Comparison of ENCODE assay signal across 20 mouse cellular contexts in genomic region chr15:97541646-97542045, GRCm38 (mm10).
A peak's percentile ranks its signal among the peaks of the same experiment; 100 is the strongest.
DNase-seq lines count a peak whose midpoint lies in the region; ATAC-seq lines count a peak whose summit lies in the region.
"Had no signal": no experiment of that assay in that cellular context is flagged by ENCODE, and none has a peak within 500 bp of the region (broad histone marks: within the 10 kb centered on the region; RNA-seq: fewer than 3 reads in every experiment).

No protein-coding gene starts in this region.

- no peaks in the 10 kb centered on the region for H3K27me3 ChIP-seq in midbrain, embryonic 14.5 days (ENCODE audit: control insufficient read depth, insufficient read depth, low read length)
- H3K27me3 ChIP-seq in midbrain, embryonic 10.5 days (ENCODE audit: low read depth, poor library complexity, severe bottlenecking), result no peaks in the 10 kb centered on the region
- H3K27me3 ChIP-seq in midbrain, embryonic 15.5 days (replicated peaks), result no peaks in the 10 kb centered on the region
- H3K27me3 ChIP-seq: CH12.LX; embryonic facial prominence, embryonic 13.5 days; forebrain, embryonic 15.5 days; heart, embryonic 15.5 days; Patski had no signal

- no peaks in the 10 kb centered on the region for H3K4me1 ChIP-seq in midbrain, embryonic 14.5 days (ENCODE audit: control insufficient read depth, insufficient read depth, low read length)
- H3K4me1 ChIP-seq in midbrain, embryonic 10.5 days, result no peaks in the 10 kb centered on the region
- H3K4me1 ChIP-seq in midbrain, embryonic 15.5 days, result peaks cover 10% of the 10 kb centered on the region
- H3K4me1 ChIP-seq: embryonic facial prominence, embryonic 13.5 days; forebrain, embryonic 15.5 days; heart, embryonic 15.5 days; hindbrain, embryonic 10.5 days had no signal

- H3K4me2 ChIP-seq in midbrain, embryonic 14.5 days (ENCODE audit: low read length), result no peak overlapping the region
- H3K4me2 ChIP-seq in midbrain, embryonic 15.5 days, result no peak overlapping the region
- H3K4me2 ChIP-seq: embryonic facial prominence, embryonic 13.5 days; forebrain, embryonic 15.5 days; heart, embryonic 11.5 days; heart, embryonic 15.5 days; hindbrain, embryonic 14.5 days had no signal

- H3K9me3 ChIP-seq in midbrain, embryonic 14.5 days (ENCODE audit: control insufficient read depth, low read length), result no peaks in the 10 kb centered on the region
- 0 out of 2 replicates have a peak, but pooled peaks cover 7% of the 10 kb centered on the region for H3K9me3 ChIP-seq in midbrain, embryonic 10.5 days (replicated peaks)
- H3K9me3 ChIP-seq in midbrain, embryonic 15.5 days, result no peaks in the 10 kb centered on the region
- H3K9me3 ChIP-seq: forebrain, embryonic 15.5 days; heart, embryonic 15.5 days had no signal

- peak; percentile 55 for DNase-seq in heart, adult 11 months
- DNase-seq in heart, postnatal 14 days, result no peak
- DNase-seq in midbrain, embryonic 14.5 days, result peak; percentile 25
- DNase-seq in midbrain, embryonic 10.5 days (ENCODE audit: low spot score), result no peak
- no peak for DNase-seq in cerebellum, adult 9-11 months
- DNase-seq: adrenal gland, postnatal 14 days; cerebellum, adult 8-10 months; cerebellum, postnatal 36 days; gastrocnemius, postnatal 10 days; heart, adult 2 months had no signal

- no peak overlapping the region for H3K4me3 ChIP-seq in midbrain, embryonic 14.5 days (replicated peaks; ENCODE audit: low read depth, low read length)
- H3K4me3 ChIP-seq in midbrain, embryonic 10.5 days, result no peak overlapping the region
- no peak overlapping the region for H3K4me3 ChIP-seq in midbrain, embryonic 15.5 days
- H3K4me3 ChIP-seq: embryonic facial prominence, embryonic 13.5 days; forebrain, embryonic 15.5 days; heart, adult 2 months; heart, embryonic 15.5 days; hindbrain, embryonic 10.5 days had no signal

- ATAC-seq in midbrain, embryonic 14.5 days (ENCODE audit: low FRiP score, low TSS enrichment), result no peak
- no peak for ATAC-seq in midbrain, embryonic 15.5 days (replicated peaks)
- ATAC-seq: activated CD4-positive, CD25-positive, alpha-beta regulatory T cell, adult 4 months; forebrain, embryonic 15.5 days; Patski had no signal

- 64% methylated on average over 9 of the region's 9 CpGs for WGBS in midbrain, embryonic 14.5 days
- WGBS in midbrain, embryonic 10.5 days, result 86% methylated on average over 9 of the region's 9 CpGs
- WGBS in midbrain, embryonic 15.5 days, result 71% methylated on average over 9 of the region's 9 CpGs

- intact Hi-C loops in heart, postnatal 14 days (cut with DNase I), result no loop called here

- no peak overlapping the region; the same call in 1 of the 2 replicates for H3K27ac ChIP-seq in midbrain, embryonic 14.5 days (replicated peaks; ENCODE audit: low read depth, low read length)
- no peak overlapping the region for H3K27ac ChIP-seq in midbrain, embryonic 10.5 days (replicated peaks)
- peak overlapping the region; percentile 45; the same call in 1 of the 2 replicates for H3K27ac ChIP-seq in midbrain, embryonic 15.5 days
- H3K27ac ChIP-seq: embryonic facial prominence, embryonic 13.5 days; forebrain, embryonic 15.5 days; heart, adult 2 months; heart, embryonic 15.5 days; hindbrain, embryonic 10.5 days; hindbrain, embryonic 14.5 days had no signal

- H3K9ac ChIP-seq in midbrain, embryonic 14.5 days (replicated peaks; ENCODE audit: low read length), result no peak overlapping the region
- no peak overlapping the region for H3K9ac ChIP-seq in midbrain, embryonic 15.5 days
- H3K9ac ChIP-seq: embryonic facial prominence, embryonic 13.5 days; forebrain, embryonic 15.5 days; heart, embryonic 15.5 days; hindbrain, embryonic 14.5 days had no signal

- H3K36me3 ChIP-seq in midbrain, embryonic 14.5 days (ENCODE audit: control insufficient read depth, insufficient read depth, low read length), result no peaks in the 10 kb centered on the region
- H3K36me3 ChIP-seq in midbrain, embryonic 10.5 days, result no peaks in the 10 kb centered on the region
- H3K36me3 ChIP-seq in midbrain, embryonic 15.5 days (replicated peaks), result no peaks in the 10 kb centered on the region
- H3K36me3 ChIP-seq: embryonic facial prominence, embryonic 13.5 days; forebrain, embryonic 15.5 days; heart, embryonic 15.5 days; hindbrain, embryonic 10.5 days had no signal

Comparison
In these comparisons a context has a peak if more than half of its experiments do, and no peak if none do; other contexts are left out.
1. DNase-seq: peak in heart, adult 11 months (single experiment) and midbrain, embryonic 14.5 days (single experiment); none in heart, postnatal 14 days (0 of 2), midbrain, embryonic 10.5 days (single experiment) and cerebellum, adult 9-11 months (single experiment).